Mouse (Mus musculus): ENCODE data around the gene Dnajc28. TPM values are rescaled to one million over a fixed set of nuclear protein-coding genes. Genes with fewer than 3 reads are reported as not detected.

Dnajc28 gene
- total RNA-seq, 4 experiments from 2014 or later = 17.2 to 20.8 (median 19.4) TPM

- no peak for DNase-seq (ENCODE audit: low spot score in 2 of 2)
Measured at GRCm38 (mm10) chr16:91632940-91633339, 14.1 kb upstream of the Dnajc28 start.

GRCm38 (mm10) chr16:91632439-91632838 lies 13.6 kb upstream of the Dnajc28 start:
- no peak for DNase-seq (ENCODE audit: low spot score in 2 of 2)

- DNase-seq (ENCODE audit: low spot score in 2 of 2) = no peak
Measured at GRCm38 (mm10) chr16:91630584-91630983, 11.8 kb upstream of the Dnajc28 start.

- no peak for DNase-seq (ENCODE audit: low spot score in 2 of 2)
Measured at GRCm38 (mm10) chr16:91629749-91630148, 10.9 kb upstream of the Dnajc28 start.

- DNase-seq (ENCODE audit: low spot score in 2 of 2) = no peak
Measured at GRCm38 (mm10) chr16:91628673-91629072, 9.8 kb upstream of the Dnajc28 start.

GRCm38 (mm10) chr16:91627831-91628230 lies 9.0 kb upstream of the Dnajc28 start:
- no peak for DNase-seq (ENCODE audit: low spot score in 2 of 2)

GRCm38 (mm10) chr16:91623074-91623473 lies 4.2 kb upstream of the Dnajc28 start:
- DNase-seq (ENCODE audit: low spot score in 2 of 2) = no peak

GRCm38 (mm10) chr16:91620991-91621390 lies 2.2 kb upstream of the Dnajc28 start:
- no peak for DNase-seq (ENCODE audit: low spot score in 2 of 2)

- DNase-seq (ENCODE audit: low spot score in 2 of 2) = no peak
Measured at GRCm38 (mm10) chr16:91620185-91620584, 1.4 kb upstream of the Dnajc28 start.

- DNase-seq (ENCODE audit: low spot score in 2 of 2) = no peak
Measured at GRCm38 (mm10) chr16:91614552-91614951, 4.3 kb downstream of the Dnajc28 start.

- DNase-seq (ENCODE audit: low spot score in 2 of 2) = no peak
Measured at GRCm38 (mm10) chr16:91612525-91612924, 6.3 kb downstream of the Dnajc28 start.

- DNase-seq (ENCODE audit: low spot score in 2 of 2) = no peak
Measured at GRCm38 (mm10) chr16:91611248-91611647, 7.6 kb downstream of the Dnajc28 start.

GRCm38 (mm10) chr16:91609501-91610245 lies 9.2 kb downstream of the Dnajc28 start:
- DNase-seq (ENCODE audit: low spot score in 2 of 2) = peak in 1 of 2 experiments; percentile 15

GRCm38 (mm10) chr16:91606958-91607357 lies 11.9 kb downstream of the Dnajc28 start:
- DNase-seq (ENCODE audit: low spot score in 2 of 2) = no peak

- DNase-seq (ENCODE audit: low spot score in 2 of 2) = no peak
Measured at GRCm38 (mm10) chr16:91605156-91605555, 13.7 kb downstream of the Dnajc28 start.

GRCm38 (mm10) chr16:91601693-91602092 lies 17.1 kb downstream of the Dnajc28 start:
- DNase-seq (ENCODE audit: low spot score in 2 of 2) = no peak

GRCm38 (mm10) chr16:91601081-91601480 lies 17.7 kb downstream of the Dnajc28 start:
- no peak for DNase-seq (ENCODE audit: low spot score in 2 of 2)

- no peak for DNase-seq (ENCODE audit: low spot score in 2 of 2)
Measured at GRCm38 (mm10) chr16:91599242-91599641, 19.6 kb downstream of the Dnajc28 start.

GRCm38 (mm10) chr16:91597672-91598010 lies 21.2 kb downstream of the Dnajc28 start, which contains the start of gene Tmem50b:
Tmem50b (minus strand) TSS chr16:91597800.
- peak; percentile 98 to 99 for DNase-seq (ENCODE audit: low spot score in 2 of 2)

- DNase-seq (ENCODE audit: low spot score in 2 of 2) = peak in 1 of 2 experiments; percentile 8
Measured at GRCm38 (mm10) chr16:91596779-91597671, 21.8 kb downstream of the Dnajc28 start.

GRCm38 (mm10) chr16:91596397-91596778 lies 22.4 kb downstream of the Dnajc28 start:
- DNase-seq (ENCODE audit: low spot score in 2 of 2) = no peak

GRCm38 (mm10) chr16:91595076-91595475 lies 23.8 kb downstream of the Dnajc28 start:
- DNase-seq (ENCODE audit: low spot score in 2 of 2) = peak; percentile 44 to 67

All from gastrocnemius, adult 8-10 months (tissue).